Comparison of ENCODE assay signal across 7 mouse cellular contexts in genomic region chr9:68655018-68656005, GRCm38 (mm10). TPM values are rescaled to one million over a fixed set of nuclear protein-coding genes. Genes with fewer than 3 reads are reported as not detected.
DNase-seq lines count a peak whose midpoint lies in the region; ATAC-seq lines count a peak whose summit lies in the region.

No protein-coding gene starts in this region.

- no peaks in the 10 kb centered on the region for H3K4me1 ChIP-seq in brown adipose tissue, adult 24 weeks (ENCODE audit: control insufficient read depth, insufficient read depth, insufficient read length, low read length)
- H3K4me1 ChIP-seq in embryonic facial prominence, embryonic 14.5 days (ENCODE audit: control insufficient read depth, insufficient read depth, low read length): 0 out of 2 replicates have a peak, but pooled peaks cover 6% of the 10 kb centered on the region
- H3K4me1 ChIP-seq in heart, embryonic 13.5 days: peaks cover 13% of the 10 kb centered on the region
- H3K4me1 ChIP-seq in kidney, embryonic 16.5 days (ENCODE audit: insufficient read depth, low read length): peaks cover 11% of the 10 kb centered on the region; the same call in 1 of the 2 replicates
- no peaks in the 10 kb centered on the region for H3K4me1 ChIP-seq in liver, embryonic 13.5 days (replicated peaks)
- H3K4me1 ChIP-seq in neural tube, embryonic 14.5 days (ENCODE audit: control insufficient read depth, insufficient read depth, low read length): no peaks in the 10 kb centered on the region; the same call in 1 of the 2 replicates

- peak overlapping the region; percentile 86 for H3K9ac ChIP-seq in embryonic facial prominence, embryonic 14.5 days (ENCODE audit: low read depth, low read length)
- peak overlapping the region; percentile 88 for H3K9ac ChIP-seq in heart, embryonic 13.5 days
- H3K9ac ChIP-seq in kidney, embryonic 16.5 days (replicated peaks; ENCODE audit: low read length): peak overlapping the region; percentile 83
- 0 out of 2 replicates have a peak overlapping the region, but pooled peaks have one; percentile 33 for H3K9ac ChIP-seq in liver, embryonic 13.5 days
- peak overlapping the region; percentile 80; the same call in 1 of the 2 replicates for H3K9ac ChIP-seq in neural tube, embryonic 14.5 days (replicated peaks; ENCODE audit: low read depth, low read length)

- no peaks in the 10 kb centered on the region for H3K27me3 ChIP-seq in embryonic facial prominence, embryonic 14.5 days (replicated peaks; ENCODE audit: control insufficient read depth, insufficient read depth, low read length)
- H3K27me3 ChIP-seq in heart, embryonic 13.5 days (replicated peaks): peaks cover 14% of the 10 kb centered on the region; the same call in 1 of the 2 replicates
- H3K27me3 ChIP-seq in kidney, embryonic 16.5 days (ENCODE audit: insufficient read depth, low read length): peaks cover 2% of the 10 kb centered on the region; the same call in 1 of the 2 replicates
- peaks cover 55% of the 10 kb centered on the region for H3K27me3 ChIP-seq in liver, embryonic 13.5 days
- no peaks in the 10 kb centered on the region for H3K27me3 ChIP-seq in neural tube, embryonic 14.5 days (ENCODE audit: control insufficient read depth, insufficient read depth, low read length)

- peak overlapping the region; percentile 86 for H3K4me3 ChIP-seq in brown adipose tissue, adult 24 weeks (ENCODE audit: insufficient read depth, low read depth, low read length)
- H3K4me3 ChIP-seq in embryonic facial prominence, embryonic 14.5 days (ENCODE audit: low read depth, low read length): peak overlapping the region; percentile 86
- H3K4me3 ChIP-seq in heart, embryonic 13.5 days: peak overlapping the region; percentile 88
- H3K4me3 ChIP-seq in kidney, embryonic 16.5 days (ENCODE audit: low read length): peak overlapping the region; percentile 83
- peak overlapping the region; percentile 62 for H3K4me3 ChIP-seq in liver, embryonic 13.5 days (replicated peaks)
- peak overlapping the region; percentile 76 for H3K4me3 ChIP-seq in neural tube, embryonic 14.5 days (ENCODE audit: low read depth, low read length)

- H3K27ac ChIP-seq in brown adipose tissue, adult 24 weeks (replicated peaks; ENCODE audit: low read depth, low read length): no peak overlapping the region
- peak overlapping the region; percentile 53; the same call in 1 of the 2 replicates for H3K27ac ChIP-seq in embryonic facial prominence, embryonic 14.5 days (replicated peaks; ENCODE audit: low read depth, low read length)
- no peak overlapping the region for H3K27ac ChIP-seq in heart, embryonic 13.5 days (replicated peaks)
- H3K27ac ChIP-seq in kidney, embryonic 16.5 days (ENCODE audit: low read length): peak overlapping the region; percentile 71
- no peak overlapping the region for H3K27ac ChIP-seq in liver, embryonic 13.5 days
- 0 out of 2 replicates have a peak overlapping the region, but pooled peaks have one; percentile 7 for H3K27ac ChIP-seq in neural tube, embryonic 14.5 days (ENCODE audit: low read depth, low read length)

- peak; percentile 77 for DNase-seq in embryonic facial prominence, embryonic 14.5 days (ENCODE audit: low spot score)
- no peak for DNase-seq in liver, embryonic 13.5 days
- DNase-seq in yolk sac, embryonic 10.5 days (ENCODE audit: low spot score): peak; percentile 41

- ATAC-seq in embryonic facial prominence, embryonic 14.5 days (ENCODE audit: low read depth): peak; percentile 64
- ATAC-seq in heart, embryonic 13.5 days (ENCODE audit: extremely low read depth, insufficient number of reproducible peaks, low FRiP score, low TSS enrichment): no peak
- ATAC-seq in kidney, embryonic 16.5 days (ENCODE audit: low FRiP score, low TSS enrichment): peak; percentile 78
- no peak for ATAC-seq in liver, embryonic 13.5 days (ENCODE audit: low read depth)
- peak; percentile 71 for ATAC-seq in neural tube, embryonic 14.5 days (ENCODE audit: low read depth)

- peak overlapping the region; percentile 90 for H3K4me2 ChIP-seq in embryonic facial prominence, embryonic 14.5 days (ENCODE audit: low read depth, low read length)
- peak overlapping the region; percentile 99 for H3K4me2 ChIP-seq in heart, embryonic 13.5 days
- peak overlapping the region; percentile 96 for H3K4me2 ChIP-seq in kidney, embryonic 16.5 days (replicated peaks; ENCODE audit: low read depth, low read length)
- H3K4me2 ChIP-seq in liver, embryonic 13.5 days: peak overlapping the region; percentile 61
- H3K4me2 ChIP-seq in neural tube, embryonic 14.5 days (ENCODE audit: low read depth, low read length): peak overlapping the region; percentile 91

- WGBS in embryonic facial prominence, embryonic 14.5 days: 3% methylated on average over 31 of the region's 31 CpGs
- 1% methylated on average over 31 of the region's 31 CpGs for WGBS in heart, embryonic 13.5 days
- under 1% methylated on average over 31 of the region's 31 CpGs for WGBS in kidney, embryonic 16.5 days
- WGBS in liver, embryonic 13.5 days (ENCODE audit: insufficient replicate concordance): 2% methylated on average over 31 of the region's 31 CpGs
- 2% methylated on average over 31 of the region's 31 CpGs for WGBS in neural tube, embryonic 14.5 days

- no peaks in the 10 kb centered on the region for H3K36me3 ChIP-seq in embryonic facial prominence, embryonic 14.5 days (ENCODE audit: control insufficient read depth, insufficient read depth, low read length)
- H3K36me3 ChIP-seq in heart, embryonic 13.5 days: no peaks in the 10 kb centered on the region
- H3K36me3 ChIP-seq in kidney, embryonic 16.5 days (ENCODE audit: insufficient read depth, low read length): no peaks in the 10 kb centered on the region
- H3K36me3 ChIP-seq in liver, embryonic 13.5 days: no peaks in the 10 kb centered on the region
- no peaks in the 10 kb centered on the region for H3K36me3 ChIP-seq in neural tube, embryonic 14.5 days (ENCODE audit: control insufficient read depth, insufficient read depth, low read length)

- H3K9me3 ChIP-seq in embryonic facial prominence, embryonic 14.5 days (ENCODE audit: control insufficient read depth, low read length): no peaks in the 10 kb centered on the region
- H3K9me3 ChIP-seq in heart, embryonic 13.5 days: no peaks in the 10 kb centered on the region
- H3K9me3 ChIP-seq in kidney, embryonic 16.5 days (ENCODE audit: low read length): no peaks in the 10 kb centered on the region
- H3K9me3 ChIP-seq in liver, embryonic 13.5 days (replicated peaks): no peaks in the 10 kb centered on the region
- no peaks in the 10 kb centered on the region for H3K9me3 ChIP-seq in neural tube, embryonic 14.5 days (ENCODE audit: control insufficient read depth, low read length)

RNA-seq across cellular contexts. Expression of gene Rora, which starts 1.7 kb away (rescaled TPM):
- polyA plus RNA-seq in brown adipose tissue, adult 24 weeks (2012; ENCODE audit: insufficient read depth, insufficient read length, missing spikeins): 6.7 and 10.7 TPM in 2 replicates
- polyA plus RNA-seq in embryonic facial prominence, embryonic 14.5 days (2014; fragmentation: Nextera tagmentation; extraction: Ambion mirVana): 11.4 and 12.3 TPM in 2 replicates
- 6.1 and 7.5 TPM in 2 replicates for polyA plus RNA-seq in heart, embryonic 13.5 days (2015; fragmentation: Nextera tagmentation; extraction: Ambion mirVana)
- polyA plus RNA-seq in kidney, embryonic 16.5 days (2015; fragmentation: Nextera tagmentation; extraction: Ambion mirVana): 9.4 and 9.5 TPM in 2 replicates
- 2.7 and 2.9 TPM in 2 replicates for polyA plus RNA-seq in liver, embryonic 13.5 days (2015; fragmentation: Nextera tagmentation; extraction: Ambion mirVana)
- 18.4 and 23.2 TPM in 2 replicates for polyA plus RNA-seq in neural tube, embryonic 14.5 days (2014; fragmentation: Nextera tagmentation; extraction: Ambion mirVana)

Comparison
In these comparisons a context has a peak if more than half of its experiments do, and no peak if none do; other contexts are left out.
1. H3K27ac ChIP-seq: peak in embryonic facial prominence, embryonic 14.5 days (single experiment), kidney, embryonic 16.5 days (single experiment) and neural tube, embryonic 14.5 days (single experiment); none in brown adipose tissue, adult 24 weeks (single experiment), heart, embryonic 13.5 days (single experiment) and liver, embryonic 13.5 days (single experiment).
2. ATAC-seq: peak in embryonic facial prominence, embryonic 14.5 days (single experiment), kidney, embryonic 16.5 days (single experiment) and neural tube, embryonic 14.5 days (single experiment); none in heart, embryonic 13.5 days (single experiment) and liver, embryonic 13.5 days (single experiment).
3. H3K9ac ChIP-seq: peak in every context shown above with its lines; median percentile 88 in heart, embryonic 13.5 days; 86 in embryonic facial prominence, embryonic 14.5 days; 83 in kidney, embryonic 16.5 days; 80 in neural tube, embryonic 14.5 days; 33 in liver, embryonic 13.5 days.
4. Peak in every context shown above with its lines, with median percentiles within 50 percentile points of each other: H3K4me3 ChIP-seq and H3K4me2 ChIP-seq.